Mouse (Mus musculus) embryonic fibroblast, embryonic 13.5 days (primary cell): ENCODE results near the gene Rexo5.

Experiments
- CTCF ChIP-seq: IDR thresholded peaks from 2 replicates; pipeline ENCODE4 v1.5.1; 2011; ENCODE audit warnings: mild to moderate bottlenecking, control low read depth, low read length, moderate library complexity, borderline replicate concordance; ENCODE audit not compliant: insufficient read depth
- POLR2A ChIP-seq: IDR thresholded peaks from 2 replicates; pipeline ENCODE4 v1.6.1; 2011; ENCODE audit warnings: low read depth, mild to moderate bottlenecking, control low read depth, low read length, moderate library complexity

DNA sequence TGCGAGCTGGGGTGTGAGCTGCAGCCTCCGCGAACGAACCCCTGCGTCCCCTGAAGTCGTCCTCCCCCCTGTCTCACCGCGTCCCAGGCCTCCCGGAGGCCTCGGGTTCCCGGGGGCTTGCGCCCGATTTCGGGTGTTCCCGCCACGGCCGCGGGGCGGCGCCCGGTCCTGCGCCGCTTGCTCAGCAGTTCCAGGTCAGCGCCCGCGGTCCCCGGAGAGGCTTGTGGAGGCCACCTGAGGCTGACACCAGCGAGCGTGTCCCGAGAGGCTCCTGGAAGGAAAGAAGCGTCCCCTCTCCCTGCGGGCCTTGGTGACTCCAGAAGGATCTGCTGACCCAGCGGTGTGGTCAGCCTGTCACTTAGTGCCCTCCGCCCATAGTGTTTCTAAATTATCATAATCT lies 49.5 kb upstream of the Rexo5 start:
- TF ChIP-seq CTCF: no peak
- no peak for TF ChIP-seq POLR2A
